Mouse (Mus musculus) neutrophil, adult 5-6 weeks (primary cell): ENCODE measurements around the gene Mta2. TPM values are rescaled to one million over a fixed set of nuclear protein-coding genes. Genes with fewer than 3 reads are reported as not detected.

Experiments used
- total RNA-seq: library from RNA; stranded (forward); fragments of 200-1000 nt; gene quantifications from 2 replicates; pipeline ENCODE4 v1.2.3, GENCODE M21; 2017

The Mta2 gene
- total RNA-seq, 1 experiment from 2014 or later = 169 TPM

Other genes starting within 250 kb of the Mta2 start
- 62.0 and 69.6 TPM in 2 replicates for gene Slc3a2, start 218.5 kb upstream of the Mta2 start, total RNA-seq
- 36.4 and 46.0 TPM in 2 replicates for gene Wdr74, start 206.0 kb upstream of the Mta2 start, total RNA-seq
- 7.2 TPM in 1 of 2 replicates, not detected in the other for gene 1700092M07Rik, start 201.2 kb upstream of the Mta2 start, total RNA-seq
- gene Stx5a, start 200.5 kb upstream of the Mta2 start, total RNA-seq = 144 and 149 TPM in 2 replicates
- gene Nxf1, start 184.8 kb upstream of the Mta2 start, total RNA-seq = 183 and 187 TPM in 2 replicates
- 15.5 and 16.6 TPM in 2 replicates for gene Tmem223, start 170.9 kb upstream of the Mta2 start, total RNA-seq
- 80.4 and 111 TPM in 2 replicates for gene Tmem179b, start 167.4 kb upstream of the Mta2 start, total RNA-seq
- gene Taf6l, start 155.5 kb upstream of the Mta2 start, total RNA-seq = 9.2 and 11.6 TPM in 2 replicates
- 30.0 and 32.5 TPM in 2 replicates for gene Polr2g, start 143.3 kb upstream of the Mta2 start, total RNA-seq
- gene Zbtb3, start 139.3 kb upstream of the Mta2 start, total RNA-seq = 2.5 and 4.2 TPM in 2 replicates
- 46.0 and 48.2 TPM in 2 replicates for gene Ttc9c, start 122.5 kb upstream of the Mta2 start, total RNA-seq
- 110 and 115 TPM in 2 replicates for gene Hnrnpul2, start 121.9 kb upstream of the Mta2 start, total RNA-seq
- gene AC129217.1, start 112.1 kb upstream of the Mta2 start, total RNA-seq = 33.6 and 50.5 TPM in 2 replicates
- gene Bscl2, start 104.4 kb upstream of the Mta2 start, total RNA-seq = 15.8 and 22.6 TPM in 2 replicates
- 0.23 and 0.25 TPM in 2 replicates for gene Gng3, start 102.7 kb upstream of the Mta2 start, total RNA-seq
- gene Lrrn4cl, start 91.1 kb upstream of the Mta2 start, total RNA-seq = not detected in 2 replicates
- gene Ubxn1, start 70.4 kb upstream of the Mta2 start, total RNA-seq = 167 TPM in 2 replicates
- 38.4 and 59.9 TPM in 2 replicates for gene Uqcc3, start 61.0 kb upstream of the Mta2 start, total RNA-seq
- 13.4 and 31.1 TPM in 2 replicates for gene Lbhd1, start 58.1 kb upstream of the Mta2 start, total RNA-seq
- not detected in 2 replicates for gene Gm49403, start 57.9 kb upstream of the Mta2 start, total RNA-seq
- 57.6 and 75.0 TPM in 2 replicates for gene 1810009A15Rik, start 53.0 kb upstream of the Mta2 start, total RNA-seq
- gene Gm49416, start 52.9 kb upstream of the Mta2 start, total RNA-seq = not detected in 2 replicates
- 9.0 and 9.2 TPM in 2 replicates for gene Ints5, start 48.9 kb upstream of the Mta2 start, total RNA-seq
- gene Ganab, start 43.8 kb upstream of the Mta2 start, total RNA-seq = 62.1 and 69.2 TPM in 2 replicates
- 46.6 and 47.5 TPM in 2 replicates for gene B3gat3, start 21.5 kb upstream of the Mta2 start, total RNA-seq
- 2.6 and 3.1 TPM in 2 replicates for gene Rom1, start 12.5 kb upstream of the Mta2 start, total RNA-seq
- gene Eml3, start 12.3 kb upstream of the Mta2 start, total RNA-seq = 75.3 and 92.8 TPM in 2 replicates
- gene Tut1, start 12.0 kb downstream of the Mta2 start, total RNA-seq = 25.9 and 29.6 TPM in 2 replicates
- 345 and 391 TPM in 2 replicates for gene Eef1g, start 25.2 kb downstream of the Mta2 start, total RNA-seq
- gene Ahnak, start 47.4 kb downstream of the Mta2 start, total RNA-seq = 181 and 193 TPM in 2 replicates
- not detected in 2 replicates for gene Scgb1a1, start 146.1 kb downstream of the Mta2 start, total RNA-seq
- 6.9 and 8.3 TPM in 2 replicates for gene Asrgl1, start 193.8 kb downstream of the Mta2 start, total RNA-seq